Mouse (Mus musculus) liver, adult 2 months (tissue): ENCODE measurements at regions not wholly inside any gene's neighbourhood (a gene's known extent, or its start where the extent isn't known, plus 50 kb on each side); places are given as distances from the start of the nearest gene placed in this dataset.

Experiments
- CTCF ChIP-seq: fragments of 200-500 bp; IDR thresholded peaks from 2 replicates; pipeline ENCODE4 v1.5.1; 2011; ENCODE audit warnings: low read depth, low read length, control low read depth
- POLR2A ChIP-seq: fragments of 200-500 bp; IDR thresholded peaks from 2 replicates; pipeline ENCODE4 v1.6.1; 2011; ENCODE audit warnings: low read length, control low read depth; ENCODE audit not compliant: insufficient read depth; ENCODE audit errors: extremely low read depth

DNA sequence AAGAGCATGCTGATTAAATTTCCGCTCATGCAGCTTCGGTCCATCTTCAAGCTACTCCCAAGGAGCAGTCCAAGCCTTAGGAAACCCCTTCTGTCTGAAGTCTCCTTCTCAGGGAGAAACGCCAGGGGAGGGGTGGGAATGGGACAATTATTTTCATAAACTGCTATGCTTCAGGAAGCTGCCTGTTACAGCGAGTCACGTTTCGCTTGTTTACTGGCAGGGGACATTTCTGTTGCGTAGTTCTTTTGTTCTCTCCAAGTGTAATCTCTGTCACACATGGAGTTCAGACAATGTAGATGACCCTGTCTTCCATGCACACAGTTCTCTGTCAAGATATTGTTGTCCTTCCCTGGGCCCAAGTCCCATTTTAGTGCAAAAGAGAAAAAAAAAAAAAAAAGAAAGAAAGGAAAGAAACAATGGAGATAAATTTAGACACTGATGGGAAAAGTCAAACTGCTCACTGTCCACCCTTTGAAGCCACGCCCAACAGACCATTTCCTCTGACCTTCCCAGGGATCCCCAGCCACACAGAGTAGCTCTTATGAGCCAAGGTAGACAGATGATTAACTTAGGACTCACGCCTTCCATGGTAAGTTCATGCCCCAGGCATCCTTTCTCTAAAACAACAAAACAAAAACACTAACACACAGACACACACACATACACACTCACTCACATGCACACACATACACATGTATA lies 129.1 kb upstream of the Arglu1 start:
- TF ChIP-seq CTCF (no peak), POLR2A (no peak)
